Mouse (Mus musculus) midbrain, embryonic 13.5 days (tissue): ENCODE measurements at regions not wholly inside any gene's neighbourhood (a gene's known extent, or its start where the extent isn't known, plus 50 kb on each side); places are given as distances from the start of the nearest gene placed in this dataset.

Experiments used
- ATAC-seq: fragments of 200-750 bp; cut with Nextera tagmentation; 2 replicates; pipeline ENCODE4 v1.8.0; 2017; ENCODE audit warnings: mild to moderate bottlenecking, moderate TSS enrichment, moderate library complexity
- H3K27ac ChIP-seq: fragments of 300-500 bp; sonication (generic); 2 replicates; pipeline ENCODE4 v1.5.1; 2015; ENCODE audit warnings: inconsistent platforms, mild to moderate bottlenecking, moderate library complexity
- H3K27me3 ChIP-seq: fragments of 300-500 bp; sonication (generic); 2 replicates; pipeline ENCODE4 v1.6.1; 2015; ENCODE audit warnings: mild to moderate bottlenecking, inconsistent platforms
- H3K36me3 ChIP-seq: fragments of 300-500 bp; sonication (generic); 2 replicates; pipeline ENCODE4 v1.6.1; 2015; ENCODE audit warnings: mild to moderate bottlenecking, inconsistent platforms
- H3K4me1 ChIP-seq: fragments of 300-500 bp; sonication (generic); replicated peaks from 2 replicates; pipeline ENCODE4 v1.6.1; 2015; ENCODE audit warnings: inconsistent platforms
- H3K4me2 ChIP-seq: fragments of 300-500 bp; sonication (generic); replicated peaks from 2 replicates; pipeline ENCODE4 v1.6.1; 2015; ENCODE audit warnings: moderate library complexity, mild to moderate bottlenecking, inconsistent platforms
- H3K4me3 ChIP-seq: fragments of 300-500 bp; sonication (generic); replicated peaks from 2 replicates; pipeline ENCODE4 v1.5.1; 2015; ENCODE audit warnings: mild to moderate bottlenecking, inconsistent platforms
- H3K9ac ChIP-seq: fragments of 300-500 bp; sonication (generic); replicated peaks from 2 replicates; pipeline ENCODE4 v1.6.1; 2015; ENCODE audit warnings: mild to moderate bottlenecking, inconsistent platforms
- H3K9me3 ChIP-seq: fragments of 300-500 bp; sonication (generic); 2 replicates; pipeline ENCODE4 v1.6.1; 2016; ENCODE audit warnings: mild to moderate bottlenecking, inconsistent platforms
- WGBS: fragments of 180-500 bp; shearing (Covaris S2); methylation state at CpG from one replicate; pipeline ENCODE4 v1.1.7; 2015; 5-methylcytosine and 5-hydroxymethylcytosine counted together

DNA sequence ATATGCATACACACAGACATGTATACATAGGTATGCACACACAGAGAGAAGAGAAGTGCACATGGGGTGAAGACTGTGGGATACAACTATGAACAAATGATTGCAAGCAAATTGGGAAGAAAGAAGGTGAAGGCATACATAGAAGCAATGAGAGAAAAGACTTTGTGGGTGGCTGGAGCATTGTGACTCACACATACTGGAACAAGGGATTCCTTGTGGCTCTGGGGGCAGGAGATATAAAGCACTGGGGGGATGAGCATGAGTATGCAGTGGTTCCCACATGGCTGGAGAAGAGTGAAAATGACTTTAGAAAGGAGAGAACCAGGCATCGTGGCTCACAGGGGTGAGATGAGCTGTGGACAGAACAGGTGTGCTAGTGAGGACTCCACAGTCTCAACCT, 156.6 kb downstream of the Nuf2 start:
- no peak overlapping the region for H3K4me3 ChIP-seq
- H3K36me3 ChIP-seq, result no peaks in the 10 kb centered on the region
- ATAC-seq, result no peak
- no peaks in the 10 kb centered on the region for H3K4me1 ChIP-seq
- no peaks in the 10 kb centered on the region for H3K27me3 ChIP-seq
- H3K4me2 ChIP-seq, result no peak overlapping the region
- 76% methylated on average over 1 of the region's 1 CpGs for WGBS
- no peak overlapping the region for H3K27ac ChIP-seq
- no peaks in the 10 kb centered on the region for H3K9me3 ChIP-seq
- H3K9ac ChIP-seq, result no peak overlapping the region

DNA sequence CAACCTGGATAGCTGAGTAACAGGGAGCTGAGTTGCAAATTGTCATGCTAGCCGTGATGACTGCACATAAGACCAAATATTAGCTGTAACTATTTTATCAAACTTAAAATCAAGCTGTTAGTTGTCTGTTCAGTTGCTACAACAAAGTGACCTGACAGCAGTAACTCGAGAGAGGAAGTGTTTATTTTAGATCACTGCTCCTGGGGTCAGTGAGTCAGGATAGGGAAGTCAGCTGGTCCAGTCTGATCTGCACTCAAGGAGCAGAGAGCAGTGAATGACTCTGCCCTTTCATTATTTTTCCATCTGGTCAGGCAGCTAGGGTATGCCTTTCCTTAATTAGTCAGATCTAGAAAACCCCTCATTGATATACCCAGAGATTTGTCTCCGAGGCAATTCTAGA, 162.5 kb downstream of the Nuf2 start:
- no peak for ATAC-seq

DNA sequence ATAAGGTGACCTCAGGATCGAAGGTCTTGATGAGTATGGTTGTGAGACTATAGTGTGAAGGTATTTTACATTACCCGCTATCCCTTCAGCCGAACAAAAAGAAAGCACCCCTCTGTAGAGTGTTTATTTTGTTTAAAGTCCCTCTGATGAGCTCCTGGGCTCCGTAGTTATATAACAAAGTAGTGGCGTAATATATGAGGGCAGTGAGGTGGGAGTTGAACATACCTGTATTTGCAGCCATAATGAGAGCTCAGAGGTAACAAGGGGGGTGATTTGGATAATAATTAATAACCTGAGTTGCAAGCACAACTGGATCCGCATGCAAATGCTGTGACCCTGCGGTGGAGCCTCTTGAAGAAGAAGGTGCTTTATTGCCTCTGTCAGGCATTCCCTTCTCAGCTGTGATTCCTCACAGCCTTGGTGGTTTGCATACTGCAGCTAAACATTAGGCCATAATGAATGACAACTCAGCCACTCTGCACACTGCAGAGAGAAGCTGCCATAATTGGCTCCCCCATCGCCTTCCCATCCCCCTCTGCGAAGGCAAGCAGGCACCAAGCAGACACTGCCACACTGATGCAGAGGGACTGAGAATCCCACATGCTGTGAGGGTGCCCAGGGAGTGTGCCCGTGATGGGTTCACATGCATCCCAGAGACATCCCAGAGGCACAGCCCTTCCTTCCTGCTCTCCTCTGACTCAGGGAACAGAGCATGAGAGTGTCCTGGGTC, 163.3 kb downstream of the Nuf2 start:
- 72% methylated on average over 10 of the region's 10 CpGs for WGBS
- no peak overlapping the region for H3K9ac ChIP-seq
- no peak overlapping the region for H3K4me2 ChIP-seq
- peaks cover 11% of the 10 kb centered on the region for H3K4me1 ChIP-seq
- H3K4me3 ChIP-seq, result no peak overlapping the region
- no peaks in the 10 kb centered on the region for H3K27me3 ChIP-seq
- H3K36me3 ChIP-seq, result no peaks in the 10 kb centered on the region
- H3K27ac ChIP-seq, result peak overlapping the region; percentile 21
- no peaks in the 10 kb centered on the region for H3K9me3 ChIP-seq
- ATAC-seq, result peak; percentile 68

More for the DNA sequence above, 162.5 kb downstream of the Nuf2 start:
- WGBS, result 60% methylated on average over 3 of the region's 3 CpGs
- Histone ChIP-seq H3K4me3 (no peak overlapping the region), H3K27ac (no peak overlapping the region), H3K4me2 (no peak overlapping the region), H3K4me1 (peaks cover 11% of the 10 kb centered on the region), H3K9me3 (no peaks in the 10 kb centered on the region), H3K9ac (no peak overlapping the region), H3K27me3 (no peaks in the 10 kb centered on the region), H3K36me3 (no peaks in the 10 kb centered on the region)

DNA sequence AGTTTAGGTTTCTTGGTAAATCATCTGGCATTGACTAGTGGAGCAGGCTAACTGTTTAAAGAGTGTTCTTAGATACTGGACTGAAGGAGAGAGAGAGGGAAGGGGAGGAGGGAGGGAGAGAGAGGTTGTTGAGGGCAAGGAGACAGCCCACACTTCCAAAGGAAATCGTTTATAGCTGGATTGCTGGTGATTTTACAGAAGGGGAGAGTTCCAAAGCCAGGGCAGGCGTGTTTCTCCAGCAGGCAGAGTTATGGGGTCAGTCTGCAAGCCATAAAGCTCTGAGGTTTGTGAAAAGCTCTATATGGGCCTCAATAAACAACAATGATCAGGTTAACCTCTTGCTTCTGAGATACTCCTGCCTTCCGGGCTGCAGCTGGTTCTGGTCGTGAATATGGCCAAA, 163.9 kb downstream of the Nuf2 start:
- H3K9me3 ChIP-seq, result no peaks in the 10 kb centered on the region
- H3K9ac ChIP-seq, result no peak overlapping the region
- H3K4me3 ChIP-seq, result no peak overlapping the region
- 61% methylated on average over 4 of the region's 4 CpGs for WGBS
- H3K4me1 ChIP-seq, result peaks cover 11% of the 10 kb centered on the region
- no peak overlapping the region for H3K4me2 ChIP-seq
- no peak for ATAC-seq
- no peaks in the 10 kb centered on the region for H3K36me3 ChIP-seq
- H3K27me3 ChIP-seq, result no peaks in the 10 kb centered on the region
- no peak overlapping the region for H3K27ac ChIP-seq

DNA sequence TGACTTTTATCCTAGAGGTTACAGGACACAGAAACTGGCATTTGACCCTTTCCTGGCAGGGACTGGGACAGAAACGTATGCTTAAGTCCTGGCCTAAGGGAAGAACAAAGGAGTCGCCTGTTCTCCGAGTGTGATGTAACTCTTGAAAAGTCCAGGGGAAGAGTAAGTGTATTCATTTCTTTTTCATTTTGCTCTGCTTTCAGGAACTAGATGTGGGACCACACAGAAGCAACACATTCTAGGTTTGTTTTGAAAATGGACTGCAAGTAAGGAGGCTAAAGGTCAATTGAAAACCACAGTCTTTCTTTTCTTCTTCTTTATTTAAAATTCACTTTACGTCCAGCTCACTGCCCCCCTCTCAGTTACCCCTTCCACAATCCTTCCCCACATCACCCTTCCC, 168.7 kb downstream of the Nuf2 start:
- 42% methylated on average over 4 of the region's 4 CpGs for WGBS
- Histone ChIP-seq H3K4me3 (no peak overlapping the region), H3K27ac (no peak overlapping the region), H3K36me3 (no peaks in the 10 kb centered on the region), H3K9me3 (no peaks in the 10 kb centered on the region), H3K9ac (no peak overlapping the region), H3K4me2 (no peak overlapping the region), H3K4me1 (peaks cover 3% of the 10 kb centered on the region; the same call in 1 of the 2 replicates), H3K27me3 (no peaks in the 10 kb centered on the region)
- ATAC-seq, result no peak

DNA sequence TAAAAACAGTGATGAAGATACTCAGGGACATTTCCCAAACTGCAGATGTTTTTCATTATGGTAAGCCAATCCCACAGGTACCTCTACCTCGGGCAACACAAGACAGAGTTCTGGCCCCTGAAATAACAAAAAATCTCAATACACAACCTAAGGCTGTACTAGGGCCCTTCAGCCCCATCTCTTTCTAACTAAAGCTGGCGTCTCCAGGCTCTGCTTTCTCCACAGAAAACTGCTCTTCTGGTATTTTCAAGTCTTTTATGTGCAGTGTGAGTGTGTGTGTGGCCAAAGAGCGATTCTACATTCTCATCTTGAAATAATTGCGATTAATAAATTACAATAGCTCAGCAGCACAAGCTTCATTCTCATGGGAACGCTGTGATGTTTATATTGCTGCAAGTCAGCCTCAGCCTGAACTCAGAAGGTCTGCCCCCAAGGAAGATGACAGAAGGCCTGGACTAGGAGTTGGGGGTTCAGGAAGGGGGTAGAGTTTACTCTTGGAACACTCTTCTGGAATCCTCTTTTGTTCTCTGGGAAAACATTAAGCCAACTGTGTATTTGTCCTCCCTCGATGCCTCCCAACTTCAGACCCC, 173.5 kb downstream of the Nuf2 start:
- Histone ChIP-seq H3K4me3 (no peak overlapping the region), H3K9me3 (no peaks in the 10 kb centered on the region), H3K36me3 (no peaks in the 10 kb centered on the region), H3K9ac (no peak overlapping the region), H3K4me1 (no peaks in the 10 kb centered on the region), H3K27ac (no peak overlapping the region), H3K27me3 (no peaks in the 10 kb centered on the region), H3K4me2 (no peak overlapping the region)
- ATAC-seq, result no peak
- 83% methylated on average over 6 of the region's 6 CpGs for WGBS

DNA sequence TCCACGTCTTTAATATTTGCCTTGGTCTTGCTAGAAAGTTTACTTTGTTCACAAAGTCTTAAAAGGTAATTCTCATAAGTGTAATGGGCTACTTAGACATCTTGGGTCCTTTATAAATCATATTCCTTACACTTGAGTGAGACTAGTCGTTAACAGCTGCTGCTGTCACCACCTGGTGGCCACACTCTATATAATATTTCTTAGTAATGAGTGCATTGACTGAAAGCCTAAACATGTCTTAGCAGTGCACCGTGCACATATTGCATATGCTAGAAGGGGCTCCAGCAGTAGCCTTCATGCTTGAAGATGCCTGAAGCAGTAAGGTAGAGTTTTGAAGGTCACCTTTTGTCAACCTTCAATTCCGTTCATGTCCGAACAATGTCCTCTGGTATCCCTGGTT, 177.2 kb downstream of the Nuf2 start:
- ATAC-seq, result 0 out of 2 replicates have a peak, but pooled peaks have one; percentile 30

DNA sequence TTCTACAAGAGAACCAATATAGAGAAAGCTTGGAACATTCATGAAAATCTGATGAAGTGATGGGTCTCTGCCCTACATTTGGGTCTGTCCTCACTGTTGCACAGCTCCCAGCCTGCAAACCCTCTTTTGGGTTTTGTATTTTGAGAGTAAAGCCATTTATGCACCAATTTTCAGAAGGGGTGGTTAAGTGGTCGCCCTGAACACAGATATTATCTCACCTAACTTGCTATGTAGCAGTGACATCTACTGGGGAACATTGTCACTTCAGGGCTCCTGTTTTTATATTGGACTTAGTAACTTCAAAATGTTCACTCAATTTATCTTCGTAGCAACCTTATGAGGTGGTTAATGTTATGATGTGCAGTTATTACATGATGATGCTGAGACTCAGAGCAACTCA, 183.6 kb downstream of the Nuf2 start:
- no peak for ATAC-seq
- Histone ChIP-seq H3K9me3 (no peaks in the 10 kb centered on the region), H3K4me1 (no peaks in the 10 kb centered on the region), H3K27me3 (no peaks in the 10 kb centered on the region), H3K4me3 (no peak overlapping the region), H3K27ac (no peak overlapping the region), H3K4me2 (no peak overlapping the region), H3K9ac (no peak overlapping the region), H3K36me3 (no peaks in the 10 kb centered on the region)
- 50% methylated on average over 2 of the region's 2 CpGs for WGBS

More for the DNA sequence above, 177.2 kb downstream of the Nuf2 start:
- H3K4me3 ChIP-seq, result no peak overlapping the region
- no peak overlapping the region for H3K4me2 ChIP-seq
- no peaks in the 10 kb centered on the region for H3K36me3 ChIP-seq
- no peaks in the 10 kb centered on the region for H3K27me3 ChIP-seq
- H3K27ac ChIP-seq, result no peak overlapping the region
- no peaks in the 10 kb centered on the region for H3K4me1 ChIP-seq
- H3K9ac ChIP-seq, result no peak overlapping the region
- WGBS, result 79% methylated on average over 5 of the region's 5 CpGs
- no peaks in the 10 kb centered on the region for H3K9me3 ChIP-seq

DNA sequence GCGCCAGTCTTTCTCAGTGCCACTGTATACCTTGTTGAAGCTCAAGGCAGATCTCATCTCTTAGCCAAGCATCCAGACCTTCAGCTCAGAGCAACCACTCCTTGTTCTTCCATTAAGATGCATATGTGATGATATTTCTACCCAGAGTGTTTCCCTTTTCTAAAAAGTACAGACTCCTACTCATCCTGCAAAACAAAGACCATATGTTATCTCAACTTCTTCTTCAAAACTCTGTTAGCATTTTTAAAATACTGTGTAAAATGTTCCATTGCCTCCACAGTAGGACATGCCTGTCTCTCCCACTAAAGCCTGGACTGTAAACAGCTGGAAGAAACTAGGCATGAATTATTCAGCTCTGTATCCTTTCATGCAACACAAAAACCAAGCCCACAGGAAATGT, 184.4 kb downstream of the Nuf2 start:
- H3K4me2 ChIP-seq, result no peak overlapping the region
- H3K4me3 ChIP-seq, result no peak overlapping the region
- no peaks in the 10 kb centered on the region for H3K4me1 ChIP-seq
- no peaks in the 10 kb centered on the region for H3K27me3 ChIP-seq
- 85% methylated on average over 1 of the region's 1 CpGs for WGBS
- no peaks in the 10 kb centered on the region for H3K9me3 ChIP-seq
- H3K9ac ChIP-seq, result no peak overlapping the region
- H3K36me3 ChIP-seq, result no peaks in the 10 kb centered on the region
- no peak for ATAC-seq
- no peak overlapping the region for H3K27ac ChIP-seq

DNA sequence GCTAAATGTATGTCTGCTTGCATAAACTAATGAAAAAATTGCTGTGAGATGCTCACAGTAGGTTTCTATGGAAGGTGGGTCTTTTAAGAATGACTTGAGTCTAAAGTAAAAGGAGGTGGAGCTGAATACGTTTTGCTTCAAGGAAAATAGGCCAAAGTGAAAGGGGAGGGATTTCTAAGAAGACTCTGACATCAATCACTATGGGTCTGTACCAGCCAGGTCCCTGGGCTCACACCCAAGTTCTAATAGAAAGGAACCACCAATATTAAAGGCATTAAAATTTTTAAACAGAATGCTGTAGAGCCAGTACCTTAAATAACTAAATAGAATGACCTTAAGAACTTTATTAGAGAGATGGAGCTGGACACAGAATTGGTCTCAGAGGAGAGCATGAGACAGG, 190.1 kb downstream of the Nuf2 start:
- WGBS, result 50% methylated on average over 1 of the region's 1 CpGs
- no peak for ATAC-seq
- no peaks in the 10 kb centered on the region for H3K4me1 ChIP-seq

DNA sequence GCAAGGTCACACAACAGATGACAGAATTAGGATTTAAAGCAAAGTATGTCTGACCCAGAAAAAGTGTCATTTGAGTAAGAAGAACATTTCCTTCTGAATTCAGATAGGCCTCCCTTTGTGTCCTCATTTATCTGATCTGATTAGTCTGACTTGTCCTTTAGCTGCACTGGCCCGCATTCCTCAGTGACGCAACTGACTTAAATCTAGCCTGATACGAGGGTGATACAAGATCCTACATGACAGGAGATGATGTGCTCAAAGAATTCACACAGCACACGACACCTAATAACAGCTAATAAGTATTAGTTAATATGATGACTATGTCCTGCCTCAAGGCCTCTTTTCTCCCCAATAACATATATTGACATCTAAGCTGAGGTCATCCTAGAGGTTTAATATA, 192.8 kb downstream of the Nuf2 start:
- Histone ChIP-seq H3K9ac (no peak overlapping the region), H3K4me3 (no peak overlapping the region), H3K27me3 (no peaks in the 10 kb centered on the region), H3K36me3 (no peaks in the 10 kb centered on the region), H3K27ac (no peak overlapping the region), H3K4me2 (no peak overlapping the region), H3K4me1 (no peaks in the 10 kb centered on the region), H3K9me3 (no peaks in the 10 kb centered on the region)
- no peak for ATAC-seq
- 61% methylated on average over 4 of the region's 4 CpGs for WGBS

More for the DNA sequence above, 190.1 kb downstream of the Nuf2 start:
- H3K36me3 ChIP-seq, result no peaks in the 10 kb centered on the region
- H3K9me3 ChIP-seq, result no peaks in the 10 kb centered on the region
- no peak overlapping the region for H3K4me3 ChIP-seq
- no peak overlapping the region for H3K27ac ChIP-seq
- no peak overlapping the region for H3K9ac ChIP-seq
- H3K27me3 ChIP-seq, result no peaks in the 10 kb centered on the region
- H3K4me2 ChIP-seq, result no peak overlapping the region

DNA sequence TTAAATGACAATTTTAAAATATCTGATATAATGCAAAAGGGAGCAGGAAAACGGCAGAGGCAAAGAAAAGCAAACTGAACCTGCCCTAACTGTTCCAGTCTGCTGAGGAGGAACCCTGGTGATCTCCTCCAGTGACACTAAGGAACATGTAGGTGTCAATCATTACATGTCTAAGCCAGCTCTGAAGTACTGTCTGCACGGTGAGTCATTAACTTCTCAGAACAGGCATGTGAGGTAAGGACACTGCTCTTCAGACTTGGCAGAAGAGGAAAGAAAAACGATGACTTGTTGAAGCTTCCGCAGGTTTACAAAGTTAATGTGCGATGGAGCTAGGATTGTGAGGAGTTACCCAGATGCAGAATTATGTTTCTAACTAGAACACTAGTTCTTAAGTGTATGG, 199.1 kb downstream of the Nuf2 start:
- peaks cover 7% of the 10 kb centered on the region; the same call in 1 of the 2 replicates for H3K4me1 ChIP-seq
- H3K27me3 ChIP-seq, result no peaks in the 10 kb centered on the region
- no peaks in the 10 kb centered on the region for H3K36me3 ChIP-seq
- no peak overlapping the region for H3K4me3 ChIP-seq
- WGBS, result 93% methylated on average over 5 of the region's 5 CpGs
- ATAC-seq, result no peak
- no peak overlapping the region for H3K27ac ChIP-seq
- H3K9me3 ChIP-seq, result no peaks in the 10 kb centered on the region
- H3K4me2 ChIP-seq, result no peak overlapping the region
- H3K9ac ChIP-seq, result no peak overlapping the region

DNA sequence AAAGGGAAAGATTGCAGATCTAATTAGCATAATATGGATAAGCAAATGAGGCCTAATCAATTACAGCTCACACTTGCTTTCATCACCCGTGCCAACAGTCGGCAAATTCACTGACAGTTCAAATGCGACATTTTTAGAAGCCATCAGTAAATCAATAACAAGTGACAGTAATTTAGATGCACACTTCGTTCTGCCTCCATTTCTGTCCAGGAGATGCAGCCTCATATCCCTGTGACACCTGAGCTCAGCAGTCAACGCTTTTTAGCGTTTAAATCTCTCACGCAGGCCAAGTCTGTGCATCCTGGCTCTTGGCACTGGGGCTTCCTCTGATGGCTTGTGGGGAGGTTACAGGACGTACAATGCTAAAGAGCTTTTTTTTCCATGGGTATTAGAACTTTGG, 218.0 kb downstream of the Nuf2 start:
- Histone ChIP-seq H3K27me3 (no peaks in the 10 kb centered on the region), H3K27ac (no peak overlapping the region), H3K36me3 (no peaks in the 10 kb centered on the region), H3K4me1 (0 out of 2 replicates have a peak, but pooled peaks cover 5% of the 10 kb centered on the region), H3K4me3 (no peak overlapping the region), H3K9me3 (no peaks in the 10 kb centered on the region), H3K9ac (no peak overlapping the region), H3K4me2 (no peak overlapping the region)
- WGBS, result 66% methylated on average over 8 of the region's 8 CpGs
- no peak for ATAC-seq
